Mouse (Mus musculus) monocyte, adult 5-6 weeks (primary cell): ENCODE results near the gene Mrvi1. TPM values are rescaled to one million over a fixed set of nuclear protein-coding genes. Genes with fewer than 3 reads are reported as not detected.
"Not testable (repeated sequence)": the region's sequence is repeated elsewhere in the genome, so short reads cannot be mapped to it uniquely, and the experiment has no call there.

ENCODE experiments used
- ATAC-seq: fragments of 153-309, 156-312 bp; replicated peaks from 2 replicates; pipeline ENCODE4 v1.8.0; 2017; ENCODE audit warnings: mild to moderate bottlenecking; ENCODE audit not compliant: low TSS enrichment, insufficient number of reproducible peaks, severe bottlenecking, poor library complexity, low FRiP score
- total RNA-seq: library from RNA; stranded (forward); fragments of 200-1000, 200-491, 200-594 nt; gene quantifications from 3 replicates; pipeline ENCODE4 v1.2.3, GENCODE M21; 2017

The Mrvi1 gene
- total RNA-seq, 1 experiment from 2014 or later, result 0.19 TPM

DNA sequence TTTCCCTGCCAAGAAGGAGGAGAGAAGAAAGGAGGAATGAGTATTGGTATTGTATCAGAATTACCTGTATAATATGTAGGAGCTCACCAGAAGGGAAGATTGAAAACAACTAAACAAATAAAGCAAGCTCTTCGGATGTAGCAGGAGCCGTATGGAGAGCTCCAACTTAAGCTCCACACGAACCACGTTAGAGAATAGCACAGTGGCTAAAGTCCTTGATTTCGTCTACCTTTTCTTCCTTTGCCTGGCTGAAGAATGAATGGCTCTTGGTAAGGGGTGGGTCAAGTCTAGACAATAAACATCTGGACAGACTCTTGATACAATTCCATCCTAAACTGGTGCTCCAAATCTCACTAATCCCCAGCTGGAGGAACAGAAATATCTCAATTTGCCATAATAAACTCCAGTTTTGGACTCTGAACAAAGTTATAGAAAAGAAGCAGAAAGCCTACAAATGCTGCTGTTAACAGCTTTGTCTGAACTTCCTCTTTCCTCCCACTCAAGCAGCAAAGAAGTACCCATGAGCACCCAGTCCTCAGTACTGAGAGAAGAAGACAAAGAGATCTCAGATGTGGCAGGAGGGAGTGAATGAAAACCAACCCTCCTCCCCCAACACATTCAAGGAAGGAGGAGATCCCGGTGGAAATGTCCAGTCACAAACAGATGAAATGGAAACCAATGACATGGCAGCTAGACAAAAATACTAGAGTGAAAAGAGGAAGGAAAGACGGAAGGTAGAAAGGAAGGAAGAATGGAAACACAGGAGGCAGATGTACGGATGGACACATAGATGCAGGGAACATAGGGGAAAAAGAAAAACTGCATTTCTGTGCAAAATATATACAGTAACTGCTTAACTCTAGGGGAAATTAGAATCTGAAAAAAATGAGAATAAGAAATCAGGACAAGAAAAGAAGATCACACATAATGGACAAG, 73.8 kb downstream of the Mrvi1 start:
- ATAC-seq, result no peak

DNA sequence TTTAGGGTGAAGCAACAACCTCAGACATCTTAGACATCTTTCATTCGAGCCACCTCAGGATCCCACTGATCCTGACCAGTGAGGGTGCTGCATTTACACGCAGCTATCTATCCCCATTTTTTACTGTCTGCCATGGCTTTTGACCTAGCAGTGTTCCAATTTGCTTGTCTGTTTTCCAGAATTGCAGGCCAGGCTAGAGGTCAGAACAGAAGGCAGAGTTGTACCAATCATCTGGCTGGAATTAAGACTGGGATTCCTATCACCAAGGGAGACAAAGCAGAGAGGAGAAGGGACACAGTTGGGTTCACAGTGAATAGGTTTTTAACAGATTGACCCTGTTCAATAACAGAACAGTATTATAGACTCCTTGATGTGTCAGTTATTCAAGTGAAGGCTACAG, 75.7 kb downstream of the Mrvi1 start:
- no peak for ATAC-seq

DNA sequence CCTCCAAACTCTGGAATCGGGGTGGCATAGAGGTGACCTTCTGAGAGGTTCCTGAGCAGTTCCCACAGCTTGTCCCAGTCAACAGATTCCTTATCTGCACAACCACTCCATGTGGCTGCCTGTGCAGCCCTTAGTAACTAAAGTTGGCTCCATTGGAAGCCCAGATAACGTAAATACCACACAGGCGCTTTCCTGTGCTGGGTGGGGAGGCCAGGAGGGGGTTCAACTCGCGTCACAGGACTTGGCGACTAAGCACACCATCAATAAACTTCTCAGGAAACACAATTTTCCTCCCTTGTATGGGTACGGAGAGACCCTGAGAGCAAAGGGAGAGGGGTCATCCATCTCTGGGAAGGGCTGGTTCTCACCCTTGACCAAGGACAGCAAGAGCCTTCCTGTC, 79.0 kb downstream of the Mrvi1 start:
- no peak for ATAC-seq

DNA sequence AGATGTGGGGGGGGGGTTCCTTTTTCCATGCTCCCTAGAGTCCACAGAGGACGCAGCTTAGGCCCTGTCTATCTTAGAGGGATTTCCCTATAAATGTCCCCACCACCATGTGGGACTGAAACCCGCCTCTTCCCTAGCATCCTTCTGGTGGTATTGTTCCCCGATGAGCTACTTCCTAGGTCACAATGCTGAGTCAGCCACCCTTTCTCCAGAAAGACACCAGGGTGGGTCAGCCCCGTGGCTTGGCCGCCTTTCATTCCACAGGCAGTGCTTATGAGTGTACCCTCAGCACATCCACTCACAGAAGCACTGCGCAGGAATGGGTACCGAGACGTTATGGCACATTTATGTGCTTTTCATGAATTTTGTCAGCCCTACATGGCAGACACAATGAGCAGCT, 85.1 kb downstream of the Mrvi1 start:
- no peak for ATAC-seq

DNA sequence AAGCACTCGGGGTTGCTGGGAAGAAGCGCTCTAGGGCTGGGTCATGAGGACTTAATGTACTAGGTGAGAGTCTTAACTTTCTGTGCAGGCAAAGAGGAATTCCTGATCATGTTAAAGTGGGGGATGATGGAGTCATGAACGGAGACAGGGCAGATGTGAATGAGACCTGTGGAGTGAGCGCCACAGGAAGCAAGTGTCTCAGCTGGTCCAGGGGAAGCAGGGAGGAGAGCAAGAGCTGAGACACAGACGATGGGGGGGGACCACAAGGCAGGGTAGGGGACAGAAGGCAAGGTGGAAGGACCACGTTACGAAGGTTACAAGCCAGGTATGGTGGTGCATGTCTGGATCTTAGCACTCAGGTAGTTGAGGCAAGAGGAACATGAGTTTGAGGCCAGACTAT, 85.8 kb downstream of the Mrvi1 start:
- ATAC-seq, result no peak

DNA sequence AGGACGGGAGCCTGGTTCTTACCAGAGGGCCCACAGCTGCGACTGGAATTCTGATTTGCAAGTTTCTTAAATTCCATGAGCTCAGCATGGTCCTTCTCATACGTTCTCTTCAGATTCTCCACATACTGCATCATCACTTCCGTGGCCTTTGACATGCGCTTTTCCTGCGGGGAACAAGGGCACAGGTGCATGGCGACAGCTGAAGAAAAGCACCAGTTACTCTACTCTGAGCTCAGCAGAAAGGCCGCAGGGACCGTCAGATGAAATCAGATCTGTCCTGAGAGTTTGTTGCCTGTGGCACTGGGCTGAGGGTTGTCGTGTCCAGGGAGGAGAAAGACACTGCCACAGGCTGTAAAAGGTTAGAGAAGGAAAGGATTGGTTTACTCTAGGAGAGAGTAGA, 86.5 kb downstream of the Mrvi1 start:
- not testable (repeated sequence) for ATAC-seq

DNA sequence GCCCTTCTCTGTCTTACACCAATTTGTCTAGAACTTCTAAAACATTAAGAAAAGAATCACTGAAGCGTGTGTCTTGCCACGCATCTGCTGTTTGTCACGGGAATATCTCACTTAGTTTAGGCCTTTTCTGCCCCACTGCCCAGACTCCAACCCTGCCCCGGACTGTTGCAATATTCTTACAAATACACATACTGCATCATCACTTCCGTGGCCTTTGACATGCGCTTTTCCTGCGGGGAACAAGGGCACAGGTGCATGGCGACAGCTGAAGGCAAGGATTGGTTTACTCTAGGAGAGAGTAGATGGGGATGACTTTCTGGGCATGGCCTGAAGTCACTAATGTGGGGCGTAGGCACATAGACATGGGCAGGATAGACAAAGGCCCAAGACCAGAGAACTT, 87.6 kb downstream of the Mrvi1 start:
- no peak for ATAC-seq

DNA sequence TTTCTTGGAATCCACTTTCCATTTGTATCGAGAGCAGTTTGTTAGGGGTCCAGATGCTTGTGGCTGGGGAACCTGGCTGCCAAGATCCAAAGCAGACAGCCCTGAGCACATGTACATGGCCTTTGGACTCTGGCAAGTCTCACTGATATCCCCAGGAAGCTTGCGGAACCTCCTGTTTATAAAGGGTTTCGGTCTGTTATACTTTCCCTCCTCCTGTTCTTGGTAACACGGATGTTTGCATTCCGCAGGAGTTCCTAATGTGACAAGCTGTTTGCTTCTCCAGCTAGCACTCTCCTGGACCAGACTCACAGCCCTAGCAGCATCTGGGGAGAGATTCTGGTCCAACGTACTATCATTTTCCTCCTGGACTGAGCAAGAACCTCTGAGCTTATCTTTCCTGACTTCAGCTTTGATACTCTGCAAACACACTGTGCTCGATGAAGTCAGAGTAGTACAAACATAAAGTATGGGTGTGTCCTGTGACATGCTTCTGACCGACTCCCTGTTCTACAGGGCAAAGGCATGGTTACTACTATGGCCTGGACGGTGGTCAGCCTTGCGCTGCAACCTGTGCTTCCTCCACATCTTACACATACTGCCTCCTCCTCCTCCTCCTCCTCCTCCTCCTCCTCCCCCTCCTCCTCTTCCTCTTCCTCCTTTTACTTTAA, 88.2 kb downstream of the Mrvi1 start:
- ATAC-seq, result no peak

DNA sequence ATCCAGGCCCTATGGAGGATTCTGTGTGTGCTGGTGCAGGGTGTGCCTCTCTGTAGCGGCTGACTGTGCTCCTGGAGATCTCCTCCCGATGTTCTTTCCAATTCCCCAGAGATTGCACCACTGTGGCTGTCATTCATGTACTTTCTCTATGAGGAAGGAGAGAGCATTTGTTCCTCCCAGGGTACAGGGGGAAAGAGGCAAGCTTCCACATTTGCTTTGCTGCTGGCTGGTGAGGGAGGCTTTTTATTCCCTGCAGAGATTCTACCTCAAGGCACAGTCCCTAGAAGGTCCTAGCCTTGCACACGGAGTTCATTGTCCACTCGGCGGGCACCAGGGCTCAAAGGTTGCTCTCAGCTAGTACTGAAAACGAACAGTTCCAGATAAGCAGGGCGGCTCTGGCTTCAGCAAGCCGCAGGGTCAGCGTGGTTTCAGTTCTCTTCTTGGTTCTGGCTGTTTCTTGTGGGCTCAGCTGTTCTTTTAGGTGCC, 90.7 kb downstream of the Mrvi1 start:
- ATAC-seq, result 0 out of 2 replicates have a peak, but pooled peaks have one; percentile 53

DNA sequence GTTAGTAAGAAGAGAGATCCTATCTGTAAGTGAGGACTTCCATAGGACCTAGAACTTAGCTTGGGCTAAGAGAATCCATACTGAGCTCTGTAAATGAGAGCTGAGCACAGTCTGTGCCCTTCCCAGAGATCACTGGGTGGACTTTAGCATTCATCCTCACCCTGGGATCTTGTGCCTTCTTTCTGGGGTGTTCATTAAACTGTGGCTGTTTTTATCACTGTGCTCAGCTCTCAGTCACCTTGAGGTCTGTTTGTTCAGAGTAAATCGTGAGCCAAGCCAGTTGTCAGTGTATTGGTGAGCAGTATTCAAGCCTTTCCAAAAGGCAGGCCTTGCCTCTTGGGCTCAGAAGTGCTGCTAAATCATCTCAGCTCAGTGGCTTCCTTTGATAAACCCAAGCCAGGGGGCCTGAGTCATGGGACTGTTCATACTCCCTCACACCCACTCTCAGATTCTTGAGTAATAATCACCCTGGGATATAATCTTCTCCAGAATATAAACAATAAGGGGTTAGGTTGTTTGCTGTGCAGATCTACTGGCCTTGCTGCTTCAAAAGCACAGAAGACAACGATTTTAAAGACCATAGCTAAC, 100.4 kb downstream of the Mrvi1 start:
- ATAC-seq, result no peak

DNA sequence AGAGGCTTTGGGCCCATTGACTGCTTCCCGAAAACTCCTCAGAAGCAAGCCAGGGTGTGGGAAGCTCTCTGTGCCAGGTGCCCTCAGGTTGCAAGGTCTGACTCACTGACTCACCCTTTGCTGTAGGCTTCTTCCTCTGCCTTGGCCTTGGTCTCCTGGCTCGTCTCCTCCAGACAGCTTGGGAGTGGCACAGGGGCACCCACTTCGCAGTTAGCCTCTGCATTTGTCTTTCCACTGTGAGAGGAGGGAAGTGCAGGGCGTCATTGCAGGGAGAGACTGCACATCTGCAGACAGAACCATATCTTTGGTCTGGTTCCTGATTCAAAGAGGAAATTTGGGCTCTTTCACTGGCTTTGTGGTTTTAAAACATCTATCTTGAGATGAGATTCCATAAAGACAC, 104.2 kb downstream of the Mrvi1 start:
- ATAC-seq, result no peak

DNA sequence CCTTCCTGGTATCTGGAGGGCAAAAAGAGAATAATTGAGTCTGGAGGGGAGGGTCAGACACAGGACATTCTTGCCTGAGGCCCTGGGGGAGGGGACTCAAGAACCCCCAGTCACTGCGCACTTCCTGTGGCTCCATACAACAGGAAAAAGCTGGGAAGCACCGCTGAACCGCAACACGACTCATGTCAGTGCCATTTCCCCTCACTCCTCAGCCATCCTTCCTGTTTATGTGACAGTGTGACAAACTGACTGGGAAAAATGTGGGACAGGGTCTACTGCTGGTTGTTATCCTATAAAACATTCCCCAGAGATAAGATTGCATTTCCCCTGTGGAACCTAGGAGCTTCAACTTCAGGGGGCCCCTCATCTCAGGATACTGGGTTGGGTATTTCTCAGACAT, 105.3 kb downstream of the Mrvi1 start:
- ATAC-seq, result no peak

DNA sequence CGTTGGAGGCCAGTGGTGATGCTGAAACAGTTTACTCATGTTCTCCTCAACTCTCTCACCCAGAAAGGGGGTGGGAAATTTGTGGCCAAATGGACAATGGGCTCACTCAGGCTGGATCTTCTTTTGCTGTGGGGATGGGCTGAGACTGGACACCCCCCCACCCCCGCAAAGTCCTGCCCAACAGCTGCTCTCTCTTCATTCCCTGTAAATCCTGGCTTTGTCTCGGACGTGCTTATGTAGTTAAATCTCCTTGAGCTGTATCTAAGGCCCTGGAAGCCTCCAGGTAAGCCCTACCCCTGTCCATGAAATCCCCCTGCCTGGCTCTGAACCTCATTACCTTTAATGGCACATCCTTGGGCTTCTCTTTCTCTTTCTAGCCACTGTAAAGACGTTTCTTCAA, 113.5 kb downstream of the Mrvi1 start:
- ATAC-seq, result no peak

DNA sequence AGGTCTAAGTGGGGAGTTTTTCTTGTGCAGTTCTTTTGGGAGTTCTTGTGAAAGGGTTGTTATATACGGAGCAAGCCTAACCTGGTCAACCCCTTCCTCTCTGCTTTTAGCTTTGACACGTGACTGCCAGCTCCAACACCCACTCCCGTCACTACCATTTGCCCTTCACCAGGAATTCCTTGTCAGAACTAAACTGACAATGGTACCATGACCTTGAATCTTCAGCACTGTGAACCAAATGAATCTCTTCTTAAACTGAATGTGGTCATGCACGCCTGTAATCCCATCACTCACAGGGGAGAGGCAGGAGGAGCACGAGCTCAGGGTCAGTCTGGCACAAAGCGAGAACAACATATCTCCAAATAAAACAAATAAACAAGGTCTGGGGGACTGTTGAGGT, 115.1 kb downstream of the Mrvi1 start:
- no peak for ATAC-seq

DNA sequence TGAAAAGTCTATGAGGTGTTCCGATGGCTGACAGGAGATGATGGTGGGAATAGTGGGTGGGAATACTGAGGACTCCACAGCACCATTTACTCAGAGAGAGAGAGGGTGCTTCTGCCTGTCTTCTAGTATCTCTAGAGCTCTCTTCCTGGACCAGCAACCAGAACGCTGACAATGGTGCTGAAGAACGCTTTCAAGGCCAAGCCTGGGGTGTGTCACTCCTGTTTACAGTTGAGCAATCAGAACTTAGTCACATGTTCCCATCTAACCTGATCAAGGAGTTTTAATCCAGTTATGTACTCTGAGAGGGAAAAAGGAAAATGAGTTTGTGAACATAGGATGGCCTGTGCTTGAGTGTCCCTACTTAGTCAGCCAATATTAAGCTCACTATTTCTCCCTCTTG, 116.2 kb downstream of the Mrvi1 start:
- ATAC-seq, result no peak

DNA sequence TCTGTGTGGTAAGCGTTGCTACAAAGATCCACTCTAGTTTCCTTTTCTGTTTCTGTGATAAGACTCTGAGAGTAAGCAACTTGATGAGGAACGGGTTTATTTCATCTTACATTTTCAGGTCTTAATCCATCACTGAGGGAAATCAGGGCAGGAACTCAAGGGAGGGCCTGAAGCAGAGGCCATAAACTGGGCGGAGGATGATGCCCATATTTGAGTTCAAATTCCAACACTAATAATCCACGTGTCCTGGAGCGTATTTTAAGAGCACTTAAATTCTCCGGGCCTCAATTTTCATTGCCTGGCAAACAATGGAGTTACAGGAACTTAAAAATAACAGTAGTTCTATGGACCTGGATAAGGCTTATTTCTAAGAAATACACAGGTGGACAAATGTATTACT, 116.7 kb downstream of the Mrvi1 start:
- ATAC-seq, result no peak

DNA sequence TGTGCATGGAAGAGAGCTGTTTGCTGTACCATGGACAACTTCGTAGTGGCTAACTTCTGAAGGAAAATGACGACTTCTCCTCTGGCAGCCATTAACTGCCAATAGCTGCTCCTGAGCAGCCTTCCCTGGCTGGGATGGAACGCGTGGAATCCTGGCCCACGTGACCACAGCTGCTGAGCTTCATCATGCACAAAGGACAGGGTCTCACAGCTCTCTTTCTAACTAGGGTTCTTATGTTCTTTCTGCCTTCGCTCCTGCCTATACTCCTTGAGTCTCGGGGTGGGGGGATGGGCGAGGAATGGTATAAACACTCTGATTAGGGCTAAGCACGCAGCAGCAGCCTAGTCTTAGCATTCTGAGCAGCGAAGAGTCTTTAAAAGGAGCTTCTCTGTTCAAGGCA, 117.2 kb downstream of the Mrvi1 start:
- ATAC-seq, result no peak

DNA sequence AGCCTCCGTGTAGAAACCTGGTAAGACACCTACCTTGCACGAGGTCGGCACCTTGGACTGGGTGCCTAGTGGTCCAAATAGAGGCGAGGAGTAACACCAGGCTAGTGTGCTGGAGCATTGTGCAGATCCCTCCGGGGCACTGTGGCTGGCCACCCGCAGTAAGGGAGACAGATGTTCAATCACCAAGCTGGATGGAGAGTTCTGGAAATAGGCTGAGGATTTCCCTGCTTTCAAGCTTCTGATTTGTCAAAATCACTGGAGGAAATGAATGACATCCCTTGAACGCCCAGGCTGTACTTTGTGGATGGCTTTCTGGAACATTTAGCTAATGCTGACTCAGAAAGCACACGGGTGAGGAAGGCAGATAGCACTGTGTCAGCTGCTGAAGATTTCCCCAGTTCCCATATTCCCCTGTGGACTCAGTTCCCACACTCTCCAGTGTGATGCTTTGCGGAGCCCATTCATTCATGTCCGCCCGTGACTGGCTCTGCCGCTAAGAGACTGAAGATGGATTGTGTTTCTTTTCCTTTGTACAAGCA, 119.4 kb downstream of the Mrvi1 start, which contains the start of gene Lyve1:
Gene Lyve1, minus strand, starts transcription at position 489 of the 539 bp plus-strand sequence.
- ATAC-seq, result no peak

DNA sequence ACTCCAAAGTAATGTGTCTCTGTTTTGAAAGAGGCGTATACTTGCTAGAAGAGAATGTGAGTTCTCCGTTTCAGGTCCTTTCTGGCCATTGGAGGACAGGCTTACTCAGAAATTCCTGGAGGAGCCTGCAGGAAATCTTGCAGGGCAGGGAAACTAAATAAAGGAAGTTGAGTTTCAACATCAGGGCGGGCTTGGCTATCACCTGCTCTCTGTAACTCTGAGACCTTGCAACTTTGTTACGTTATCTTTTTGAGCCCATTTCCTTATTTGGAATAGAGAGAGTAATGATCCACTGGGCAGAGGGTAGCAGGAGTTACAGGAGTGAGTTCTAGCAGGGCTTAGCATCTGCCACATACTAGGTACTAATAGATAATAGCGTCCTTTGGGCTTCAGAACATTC, 122.1 kb downstream of the Mrvi1 start:
- no peak for ATAC-seq
